In genomic region chr11:78454276-78454675, GRCm38 (mm10) we compare ENCODE assay signal across 30 mouse cellular contexts. TPM values are rescaled to one million over a fixed set of nuclear protein-coding genes. Genes with fewer than 3 reads are reported as not detected.
A peak's percentile ranks its signal among the peaks of the same experiment; 100 is the strongest.
DNase-seq lines count a peak whose midpoint lies in the region; ATAC-seq and TF ChIP-seq lines count a peak whose summit lies in the region.
"Had no signal": no experiment of that assay in that cellular context is flagged by ENCODE, and none has a peak within 500 bp of the region (broad histone marks: within the 10 kb centered on the region; RNA-seq: fewer than 3 reads in every experiment).

No protein-coding gene starts in this region.

- TF ChIP-seq RAD21 in MEL (IDR thresholded peaks at IDR 0.05; ENCODE audit: low read depth, low read length) = no peak

- H3K27me3 ChIP-seq in MEL (ENCODE audit: control insufficient read depth in 1 of 2, insufficient read depth in 2 of 2, low read length in 2 of 2) = peaks cover 19 to 36% of the 10 kb centered on the region in 2 experiments
- H3K27me3 ChIP-seq: heart, embryonic 15.5 days; limb, embryonic 15.5 days; Patski had no signal

- DNase-seq in 416B (ENCODE audit: low read depth) = peak; percentile 78
- DNase-seq in A20 (ENCODE audit: low read depth, low spot score) = peak; percentile 82
- peak; percentile 63 for DNase-seq in MEL (ENCODE audit: low read depth, low spot score)
- DNase-seq in ovary, adult 18-20 months (ENCODE audit: low spot score) = no peak
- no peak for DNase-seq in layer of hippocampus, postnatal 36 days
- no peak for DNase-seq in urinary bladder, postnatal 4 days (ENCODE audit: low spot score in 2 of 2)

- no peak for TF ChIP-seq EP300 in MEL (IDR thresholded peaks at IDR 0.05; ENCODE audit: low read depth in 1 of 2, low read length in 2 of 2)

- ATAC-seq in erythroblast, adult 5-6 weeks (replicated peaks; ENCODE audit: low FRiP score, poor library complexity, severe bottlenecking) = 0 out of 2 replicates have a peak, but pooled peaks have one; percentile 38
- ATAC-seq: lung, postnatal 0 days; Patski had no signal

- TF ChIP-seq CTCF in MEL (IDR thresholded peaks at IDR 0.05 in 2 of 3, conservative IDR thresholded peaks at IDR 0.05 in 1 of 3; ENCODE audit: control insufficient read depth in 1 of 3, insufficient read depth in 1 of 3, low read depth in 2 of 3, low read length in 3 of 3, poor library complexity in 1 of 3, severe bottlenecking in 1 of 3) = no peak

- no peak for TF ChIP-seq POLR2A in MEL (IDR thresholded peaks at IDR 0.05; ENCODE audit: control insufficient read depth in 1 of 2, insufficient read depth in 1 of 2, low read depth in 1 of 2, low read length in 2 of 2, poor library complexity in 1 of 2)

- H3K79me2 ChIP-seq in MEL (ENCODE audit: control insufficient read depth, insufficient read depth, low read length, poor library complexity) = no peaks in the 10 kb centered on the region

- H3K9ac ChIP-seq in MEL (ENCODE audit: control insufficient read depth, low read depth, low read length, poor library complexity, severe bottlenecking) = 0 out of 2 replicates have a peak overlapping the region, but pooled peaks have one; percentile 3
- H3K9ac ChIP-seq: forebrain, postnatal 0 days; heart, embryonic 15.5 days; hindbrain, embryonic 14.5 days; limb, embryonic 15.5 days had no signal

- peaks cover 0 to 3% of the 10 kb centered on the region in 2 experiments; a peak in 1 of 4 replicates for H3K4me1 ChIP-seq in MEL (ENCODE audit: control insufficient read depth in 1 of 2, insufficient read depth in 2 of 2, low read length in 2 of 2)
- H3K4me1 ChIP-seq: limb, embryonic 15.5 days had no signal

- no peak overlapping the region for H3K27ac ChIP-seq in MEL (ENCODE audit: control insufficient read depth, low read depth, low read length)
- H3K27ac ChIP-seq: heart, embryonic 15.5 days; hindbrain, embryonic 14.5 days; kidney, postnatal 0 days; limb, embryonic 15.5 days; macrophage had no signal

- 0 out of 4 replicates have a peak overlapping the region, but pooled peaks of 1 of the 2 experiments have one; percentile 36 for H3K4me3 ChIP-seq in MEL (ENCODE audit: control insufficient read depth in 1 of 2, insufficient read depth in 1 of 2, low read depth in 2 of 2, low read length in 2 of 2)
- H3K4me3 ChIP-seq: heart, embryonic 15.5 days; limb, embryonic 15.5 days had no signal

- H3K36me3 ChIP-seq in MEL (ENCODE audit: control insufficient read depth in 1 of 2, insufficient read depth in 2 of 2, low read length in 2 of 2) = no peaks in the 10 kb centered on the region
- H3K36me3 ChIP-seq: heart, embryonic 15.5 days; limb, embryonic 15.5 days had no signal

- no peaks in the 10 kb centered on the region for H3K9me3 ChIP-seq in MEL (replicated peaks; ENCODE audit: insufficient read depth, low read length)
- H3K9me3 ChIP-seq: heart, embryonic 15.5 days; limb, embryonic 15.5 days had no signal

TF ChIP-seq in MEL, 35 proteins besides CTCF, POLR2A, EP300 and RAD21:
- no peak for TF ChIP-seq TAL1 (IDR thresholded peaks at IDR 0.05; ENCODE audit: low read length)
- TF ChIP-seq ZNF384 (IDR thresholded peaks at IDR 0.05; ENCODE audit: low read depth, low read length) = no peak
- TF ChIP-seq CHD2 (IDR thresholded peaks at IDR 0.05; ENCODE audit: low read length) = no peak
- no peak for TF ChIP-seq E2F4 (IDR thresholded peaks at IDR 0.05; ENCODE audit: borderline replicate concordance, low read depth, low read length)
- peak; percentile 68 for TF ChIP-seq NRF1 (IDR thresholded peaks at IDR 0.05; ENCODE audit: insufficient read depth, low read depth, low read length, poor library complexity, severe bottlenecking)

RNA-seq across cellular contexts. Expression of gene Slc46a1, which starts 11.2 kb away (rescaled TPM):
- 7.5 and 11.6 TPM in 2 replicates for total RNA-seq in MEL (2012; rRNA removed)
- 1 to 10 TPM in 1 of 2 experiments, not detected in 1; 8.3 TPM for polyA plus RNA-seq in MEL (2012; ENCODE audit: insufficient read depth in 1 of 2, insufficient read length in 2 of 2, low read depth in 1 of 2, low replicate concordance in 2 of 2, missing spikeins in 1 of 2)
- 1.3 TPM in 1 of 2 replicates, not detected in the other for total RNA-seq in erythroblast, adult 5-6 weeks (2015; ENCODE audit: low replicate concordance)
- total RNA-seq in erythroblast, adult 5-6 weeks (2017; ENCODE audit: low replicate concordance) = 0.84 TPM in 1 of 2 replicates, not detected in the other
- total RNA-seq in layer of hippocampus, postnatal 36 days (2021) = 10 to 100 TPM in 1 of 2 experiments, 1 to 10 TPM in 1; 9.5 to 11.3 TPM

RNA-seq across cellular contexts. Expression of gene Slc13a2, which starts 32.3 kb away (rescaled TPM):
- total RNA-seq in MEL (2012; rRNA removed) = not detected in 2 replicates
- polyA plus RNA-seq in MEL (2012; ENCODE audit: insufficient read depth in 1 of 2, insufficient read length in 2 of 2, low read depth in 1 of 2, low replicate concordance in 2 of 2, missing spikeins in 1 of 2) = not detected
- total RNA-seq in erythroblast, adult 5-6 weeks (2015; ENCODE audit: low replicate concordance) = 1.0 TPM in 1 of 2 replicates, not detected in the other
- not detected in 2 replicates for total RNA-seq in erythroblast, adult 5-6 weeks (2017; ENCODE audit: low replicate concordance)
- not detected for total RNA-seq in layer of hippocampus, postnatal 36 days (2021)
- total RNA-seq: adrenal gland, postnatal 14 days; forebrain, postnatal 0 days; gastrocnemius, postnatal 4 days; heart, postnatal 36 days; layer of hippocampus, postnatal 10 days; left cerebral cortex, adult 8-10 months; left cerebral cortex, postnatal 4 days; monocyte, adult 5-6 weeks had no signal
- polyA plus RNA-seq: forebrain, embryonic 11.5 days; forebrain, postnatal 0 days; heart, embryonic 15.5 days; hindbrain, embryonic 14.5 days; midbrain, embryonic 11.5 days; neural tube, embryonic 11.5 days had no signal

RNA-seq across cellular contexts. Expression of gene Sarm1, which starts 43.3 kb away (rescaled TPM):
- 0.73 and 1.1 TPM in 2 replicates for total RNA-seq in MEL (2012; rRNA removed)
- 1 to 10 TPM in 1 of 2 experiments, not detected in 1; 4.3 TPM for polyA plus RNA-seq in MEL (2012; ENCODE audit: insufficient read depth in 1 of 2, insufficient read length in 2 of 2, low read depth in 1 of 2, low replicate concordance in 2 of 2, missing spikeins in 1 of 2)
- not detected in 2 replicates for total RNA-seq in erythroblast, adult 5-6 weeks (2015; ENCODE audit: low replicate concordance)
- total RNA-seq in erythroblast, adult 5-6 weeks (2017; ENCODE audit: low replicate concordance) = not detected in 2 replicates
- total RNA-seq in layer of hippocampus, postnatal 36 days (2021) = 10 to 100 TPM; 39.9 to 41.1 TPM
- total RNA-seq: monocyte, adult 5-6 weeks had no signal

RNA-seq across cellular contexts. Expression of gene Vtn, which starts 44.6 kb away (rescaled TPM):
- not detected in 2 replicates for total RNA-seq in MEL (2012; rRNA removed)
- under 1 TPM in 1 of 2 experiments, not detected in 1; 0.18 TPM for polyA plus RNA-seq in MEL (2012; ENCODE audit: insufficient read depth in 1 of 2, insufficient read length in 2 of 2, low read depth in 1 of 2, low replicate concordance in 2 of 2, missing spikeins in 1 of 2)
- total RNA-seq in erythroblast, adult 5-6 weeks (2015; ENCODE audit: low replicate concordance) = not detected in 2 replicates
- not detected in 2 replicates for total RNA-seq in erythroblast, adult 5-6 weeks (2017; ENCODE audit: low replicate concordance)
- 10 to 100 TPM; 54.2 to 70.1 TPM for total RNA-seq in layer of hippocampus, postnatal 36 days (2021)
- total RNA-seq: monocyte, adult 5-6 weeks had no signal
- polyA plus RNA-seq: macrophage, Patski had no signal

RNA-seq across cellular contexts. Expression of gene Sebox, which starts 49.0 kb away (rescaled TPM):
- total RNA-seq in MEL (2012; rRNA removed) = 0.15 TPM in 1 of 2 replicates, not detected in the other
- under 1 TPM in 1 of 2 experiments, not detected in 1; 0.06 TPM for polyA plus RNA-seq in MEL (2012; ENCODE audit: insufficient read depth in 1 of 2, insufficient read length in 2 of 2, low read depth in 1 of 2, low replicate concordance in 2 of 2, missing spikeins in 1 of 2)
- not detected in 2 replicates for total RNA-seq in erythroblast, adult 5-6 weeks (2015; ENCODE audit: low replicate concordance)
- total RNA-seq in erythroblast, adult 5-6 weeks (2017; ENCODE audit: low replicate concordance) = not detected in 2 replicates
- total RNA-seq in layer of hippocampus, postnatal 36 days (2021) = 1 to 10 TPM; 4.5 to 4.9 TPM
- total RNA-seq: adrenal gland, postnatal 14 days; gastrocnemius, postnatal 4 days; heart, postnatal 36 days; monocyte, adult 5-6 weeks had no signal
- polyA plus RNA-seq: forebrain, embryonic 11.5 days; forebrain, postnatal 0 days; heart, embryonic 15.5 days; hindbrain, embryonic 14.5 days; intestine, embryonic 14.5 days; kidney, adult 2 months; kidney, postnatal 0 days; large intestine, adult 2 months; lung, postnatal 0 days; macrophage; midbrain, embryonic 11.5 days; neural tube, embryonic 11.5 days; Patski; spleen, adult 2 months; stomach, embryonic 14.5 days had no signal

Comparison
In these comparisons a context has a peak if more than half of its experiments do, and no peak if none do; other contexts are left out.
1. DNase-seq: peak in 416B (single experiment), A20 (single experiment) and MEL (single experiment); none in ovary, adult 18-20 months (single experiment), layer of hippocampus, postnatal 36 days (0 of 2) and urinary bladder, postnatal 4 days (0 of 2).
2. RNA of gene Sarm1, which starts 43.3 kb away (total RNA-seq): 39.9 to 41.1 TPM in layer of hippocampus, postnatal 36 days; 0.73 to 1.1 TPM in MEL and not detected in erythroblast, adult 5-6 weeks; every median in the first group is over 10 times any median in the second.